In genomic region chr5:150717775-150718174, GRCm38 (mm10) we compare ENCODE assay signal across 9 mouse cellular contexts. TPM values are rescaled to one million over a fixed set of nuclear protein-coding genes. Genes with fewer than 3 reads are reported as not detected.
DNase-seq lines count a peak whose midpoint lies in the region; ATAC-seq and TF ChIP-seq lines count a peak whose summit lies in the region.
"Had no signal": no experiment of that assay in that cellular context is flagged by ENCODE, and none has a peak within 500 bp of the region (broad histone marks: within the 10 kb centered on the region; RNA-seq: fewer than 3 reads in every experiment).

No protein-coding gene starts in this region.

- CTCF ChIA-PET in Patski (lab: Charles Lee): interaction anchor here (1.5 to 2.0 kb wide), 3 partner anchors 12 to 45 kb away, joined by 5 to 10 read pairs (median 7); partner anchors contain the start of gene Pds5b

- no peak for TF ChIP-seq EP300 in heart, adult 2 months (IDR thresholded peaks at IDR 0.05; ENCODE audit: insufficient read depth, low read depth, low read length)

- no peak for DNase-seq in heart, adult 2 months
- DNase-seq in Patski (ENCODE audit: low read depth, low spot score): peak; percentile 4
- peak; percentile 84 for DNase-seq in embryo, embryonic 10.5 days (ENCODE audit: low spot score)
- DNase-seq in lung, embryonic 14.5 days: peak; percentile 77
- DNase-seq in retina, postnatal 7 days (ENCODE audit: low read depth, low spot score): peak; percentile 17
- no peak for DNase-seq in left cerebral cortex, adult 8-10 months (ENCODE audit: low spot score in 2 of 2)

- H3K27me3 ChIP-seq in heart, adult 2 months (ENCODE audit: control insufficient read depth, insufficient read depth, low read length): no peaks in the 10 kb centered on the region
- H3K27me3 ChIP-seq in heart, embryonic 12.5 days (replicated peaks): no peaks in the 10 kb centered on the region
- H3K27me3 ChIP-seq in Patski: no peaks in the 10 kb centered on the region
- H3K27me3 ChIP-seq in intestine, embryonic 15.5 days (replicated peaks): no peaks in the 10 kb centered on the region
- H3K27me3 ChIP-seq in lung, embryonic 14.5 days (ENCODE audit: insufficient read depth, low read length): no peaks in the 10 kb centered on the region
- H3K27me3 ChIP-seq: limb, embryonic 15.5 days had no signal

- 0 out of 2 replicates have a peak, but pooled peaks cover 1% of the 10 kb centered on the region for H3K4me1 ChIP-seq in heart, adult 2 months (ENCODE audit: control insufficient read depth, insufficient read depth, low read length)
- H3K4me1 ChIP-seq in heart, embryonic 12.5 days (replicated peaks): peaks cover 15% of the 10 kb centered on the region
- 0 out of 2 replicates have a peak, but pooled peaks cover 2% of the 10 kb centered on the region for H3K4me1 ChIP-seq in intestine, embryonic 15.5 days (replicated peaks)
- peaks cover 5% of the 10 kb centered on the region for H3K4me1 ChIP-seq in lung, embryonic 14.5 days (ENCODE audit: insufficient read depth)
- H3K4me1 ChIP-seq: limb, embryonic 15.5 days had no signal

- POLR2A ChIA-PET in Patski (lab: Charles Lee): interaction anchor here (0.5 kb wide), 1 partner anchor 24 kb away, joined by 3 read pairs; no protein-coding TSS in a partner anchor

- H3K79me2 ChIP-seq in heart, adult 2 months (replicated peaks; ENCODE audit: control insufficient read depth, insufficient read depth, low read length): no peaks in the 10 kb centered on the region; the same call in 1 of the 2 replicates

- H3K27ac ChIP-seq in heart, adult 2 months: no peak overlapping the region
- H3K27ac ChIP-seq in heart, embryonic 12.5 days (ENCODE audit: poor library complexity, severe bottlenecking): no peak overlapping the region
- no peak overlapping the region for H3K27ac ChIP-seq in intestine, embryonic 15.5 days
- no peak overlapping the region for H3K27ac ChIP-seq in lung, embryonic 14.5 days (ENCODE audit: low read depth)
- H3K27ac ChIP-seq: limb, embryonic 15.5 days had no signal

- no peak overlapping the region for H3K4me2 ChIP-seq in heart, embryonic 12.5 days
- no peak overlapping the region for H3K4me2 ChIP-seq in intestine, embryonic 15.5 days (replicated peaks)
- no peak overlapping the region for H3K4me2 ChIP-seq in lung, embryonic 14.5 days
- H3K4me2 ChIP-seq: limb, embryonic 15.5 days had no signal

- H3K36me3 ChIP-seq in heart, adult 2 months (ENCODE audit: control insufficient read depth, insufficient read depth, low read length): no peaks in the 10 kb centered on the region; the same call in 1 of the 2 replicates
- H3K36me3 ChIP-seq in heart, embryonic 12.5 days: peaks cover 9% of the 10 kb centered on the region
- no peaks in the 10 kb centered on the region for H3K36me3 ChIP-seq in intestine, embryonic 15.5 days
- H3K36me3 ChIP-seq in lung, embryonic 14.5 days (ENCODE audit: insufficient read depth): peaks cover 16% of the 10 kb centered on the region

- no peak overlapping the region for H3K4me3 ChIP-seq in heart, adult 2 months
- no peak overlapping the region for H3K4me3 ChIP-seq in heart, embryonic 12.5 days
- no peak overlapping the region for H3K4me3 ChIP-seq in intestine, embryonic 15.5 days (replicated peaks)
- H3K4me3 ChIP-seq in lung, embryonic 14.5 days (ENCODE audit: low read depth, low read length): no peak overlapping the region
- H3K4me3 ChIP-seq: limb, embryonic 15.5 days had no signal

- no peak for TF ChIP-seq POLR2A in heart, adult 2 months (IDR thresholded peaks at IDR 0.05; ENCODE audit: insufficient read depth, low read depth, low read length)

- intact Hi-C loops in heart, adult 2 months (cut with DNase I): loop anchor here (5.0 kb wide), 1 partner anchor 45 kb away; the partner anchor contains the start of gene Pds5b

- no peak overlapping the region for H3K9ac ChIP-seq in heart, adult 2 months (ENCODE audit: low read depth, low read length)
- H3K9ac ChIP-seq in heart, embryonic 12.5 days: no peak overlapping the region
- H3K9ac ChIP-seq in intestine, embryonic 15.5 days: no peak overlapping the region
- H3K9ac ChIP-seq in lung, embryonic 14.5 days: no peak overlapping the region
- H3K9ac ChIP-seq: limb, embryonic 15.5 days had no signal

- ATAC-seq in heart, embryonic 12.5 days (ENCODE audit: insufficient number of reproducible peaks, low FRiP score): no peak
- ATAC-seq in Patski: peak; percentile 84
- 0 out of 2 replicates have a peak, but pooled peaks have one; percentile 45 for ATAC-seq in intestine, embryonic 15.5 days
- ATAC-seq in lung, embryonic 14.5 days (ENCODE audit: insufficient read depth): no peak

- peak; percentile 77 for TF ChIP-seq CTCF in heart, adult 2 months (IDR thresholded peaks at IDR 0.05)
- peak; percentile 85 for TF ChIP-seq CTCF in Patski (IDR thresholded peaks at IDR 0.05)
- peak; percentile 69 for TF ChIP-seq CTCF in lung, embryonic 14.5 days (IDR thresholded peaks at IDR 0.05; ENCODE audit: low read depth)

- 25% methylated on average over 4 of the region's 4 CpGs for WGBS in heart, adult 2 months
- 24% methylated on average over 4 of the region's 4 CpGs for WGBS in heart, embryonic 12.5 days
- WGBS in intestine, embryonic 15.5 days: 31% methylated on average over 4 of the region's 4 CpGs
- 24% methylated on average over 4 of the region's 4 CpGs for WGBS in lung, embryonic 14.5 days

- H3K9me3 ChIP-seq in heart, embryonic 12.5 days (replicated peaks): no peaks in the 10 kb centered on the region
- H3K9me3 ChIP-seq in intestine, embryonic 15.5 days: no peaks in the 10 kb centered on the region
- H3K9me3 ChIP-seq in lung, embryonic 14.5 days (ENCODE audit: low read depth, low read length): no peaks in the 10 kb centered on the region
- H3K9me3 ChIP-seq: limb, embryonic 15.5 days had no signal

- in situ Hi-C loops in Patski (cut with MboI; ENCODE audit: low pct_unique_long_range_greater_than_20kb): loop anchor here (5.0 kb wide), 1 partner anchor 35 kb away; no protein-coding TSS in a partner anchor

RNA-seq across cellular contexts. Expression of gene Pds5b, which starts 44.2 kb away (rescaled TPM):
- total RNA-seq in heart, adult 2 months (2021): 10 to 100 TPM; 15.6 to 16.1 TPM
- 3.7 and 9.7 TPM in 2 replicates for polyA plus RNA-seq in heart, adult 2 months (2012; rRNA removed)
- 25.6 and 27.1 TPM in 2 replicates for polyA plus RNA-seq in heart, embryonic 12.5 days (2016; fragmentation: Nextera tagmentation; extraction: Ambion mirVana)
- 35.1 TPM for polyA plus RNA-seq in Patski (2021)
- 22.2 and 25.3 TPM in 2 replicates for polyA plus RNA-seq in intestine, embryonic 15.5 days (2015; fragmentation: Nextera tagmentation; extraction: Ambion mirVana)
- 44.3 and 47.9 TPM in 2 replicates for polyA plus RNA-seq in lung, embryonic 14.5 days (2014; fragmentation: Nextera tagmentation; extraction: Ambion mirVana)
- 10 to 100 TPM; 64.8 to 75.8 (median 70.8) TPM for total RNA-seq in left cerebral cortex, adult 8-10 months (2022)

RNA-seq across cellular contexts. Expression of gene N4bp2l2, which starts 51.8 kb away (rescaled TPM):
- 10 to 100 TPM; 39.6 to 40.4 TPM for total RNA-seq in heart, adult 2 months (2021)
- polyA plus RNA-seq in heart, adult 2 months (2012; rRNA removed): 7.1 and 13.1 TPM in 2 replicates
- 38.0 and 42.2 TPM in 2 replicates for polyA plus RNA-seq in heart, embryonic 12.5 days (2016; fragmentation: Nextera tagmentation; extraction: Ambion mirVana)
- polyA plus RNA-seq in Patski (2021): 70.0 TPM
- polyA plus RNA-seq in intestine, embryonic 15.5 days (2015; fragmentation: Nextera tagmentation; extraction: Ambion mirVana): 34.4 and 38.3 TPM in 2 replicates
- polyA plus RNA-seq in lung, embryonic 14.5 days (2014; fragmentation: Nextera tagmentation; extraction: Ambion mirVana): 40.1 and 43.6 TPM in 2 replicates
- total RNA-seq in left cerebral cortex, adult 8-10 months (2022): 10 to 100 TPM; 77.0 to 82.6 (median 79.5) TPM

Comparison
In these comparisons a context has a peak if more than half of its experiments do, and no peak if none do; other contexts are left out.
1. DNase-seq: peak in Patski (single experiment), embryo, embryonic 10.5 days (single experiment), lung, embryonic 14.5 days (single experiment) and retina, postnatal 7 days (single experiment); none in heart, adult 2 months (0 of 2) and left cerebral cortex, adult 8-10 months (0 of 2).
2. ATAC-seq: peak in Patski (single experiment) and intestine, embryonic 15.5 days (single experiment); none in heart, embryonic 12.5 days (single experiment) and lung, embryonic 14.5 days (single experiment).
3. Peak in every context shown above with its lines, with median percentiles within 50 percentile points of each other: CTCF ChIP-seq.